Mouse (Mus musculus): ENCODE data around the gene Ctdnep1.
"Not testable (repeated sequence)": the region's sequence is repeated elsewhere in the genome, so short reads cannot be mapped to it uniquely, and the experiment has no call there.

The Ctdnep1 gene

DNA sequence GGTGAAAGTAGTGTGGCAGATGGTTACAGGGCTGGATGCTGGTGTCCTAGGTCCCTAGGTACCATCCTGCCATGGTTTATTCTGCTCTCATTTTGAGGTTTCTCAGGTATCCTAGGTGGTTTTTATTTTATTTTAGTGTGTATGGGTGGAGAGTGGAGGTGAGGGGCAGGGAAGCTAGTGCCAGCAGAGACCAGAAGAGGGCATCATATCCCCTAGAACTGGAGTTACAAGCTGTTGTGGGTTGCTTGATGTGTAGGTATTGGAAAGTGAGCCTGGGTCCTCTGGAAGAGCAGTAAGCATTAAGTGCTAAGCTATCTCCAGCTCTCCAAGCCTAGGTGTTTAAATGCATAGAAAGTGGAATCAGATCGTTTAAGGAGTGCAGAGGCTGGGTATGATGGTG, 28.7 kb upstream of the Ctdnep1 start:
- no peak for DNase-seq

DNA sequence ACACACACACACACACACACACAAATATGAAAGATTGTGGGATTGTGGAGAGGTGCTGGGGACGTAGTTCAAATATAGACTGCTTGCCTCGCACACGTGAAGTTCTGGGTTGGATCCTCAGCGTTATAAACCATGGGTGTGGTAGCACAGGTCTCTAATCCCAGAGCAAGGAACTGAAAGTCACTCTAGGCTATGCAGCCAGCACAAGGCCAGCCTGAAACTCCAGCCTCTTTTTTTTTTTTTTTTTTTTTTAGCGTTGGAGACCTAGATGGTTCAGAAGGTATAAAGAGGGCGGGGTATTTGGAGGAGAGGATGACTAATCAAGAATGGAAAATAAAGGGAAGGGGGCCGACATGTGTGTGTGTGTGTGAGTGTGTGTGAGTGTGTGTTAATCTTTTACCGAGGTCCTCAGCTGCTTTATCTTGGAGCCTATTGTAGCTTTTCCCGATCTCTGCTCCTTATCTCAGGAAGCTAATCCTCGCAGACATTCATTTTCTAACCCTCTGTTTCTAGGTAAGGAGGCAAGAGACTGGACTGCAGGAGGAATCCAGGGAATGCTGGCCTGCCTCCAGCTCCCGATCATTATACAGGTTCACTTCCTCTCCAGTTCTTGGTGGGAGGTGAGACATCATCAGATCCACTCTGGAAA, 27.6 kb upstream of the Ctdnep1 start:
- DNase-seq, result no peak

DNA sequence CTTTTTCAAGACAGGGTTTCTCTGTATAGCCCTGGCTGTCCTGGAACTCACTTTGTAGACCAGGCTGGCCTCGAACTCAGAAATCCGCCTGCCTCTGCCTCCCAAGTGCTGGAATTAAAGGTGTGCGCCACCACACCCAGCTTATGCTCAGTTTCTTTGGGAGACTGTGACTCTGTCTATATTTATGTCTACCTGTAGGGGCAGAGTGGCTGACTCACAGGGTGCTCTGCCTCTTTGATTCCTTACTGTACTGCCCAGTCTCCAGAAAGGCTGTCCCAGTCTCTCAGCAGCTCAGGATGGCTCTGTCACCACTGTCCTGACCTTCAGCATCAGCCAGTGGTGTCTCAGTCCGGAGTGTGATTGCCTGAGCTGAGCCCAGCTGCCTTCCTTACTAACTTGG, 25.3 kb upstream of the Ctdnep1 start:
- DNase-seq, result not testable (repeated sequence)

DNA sequence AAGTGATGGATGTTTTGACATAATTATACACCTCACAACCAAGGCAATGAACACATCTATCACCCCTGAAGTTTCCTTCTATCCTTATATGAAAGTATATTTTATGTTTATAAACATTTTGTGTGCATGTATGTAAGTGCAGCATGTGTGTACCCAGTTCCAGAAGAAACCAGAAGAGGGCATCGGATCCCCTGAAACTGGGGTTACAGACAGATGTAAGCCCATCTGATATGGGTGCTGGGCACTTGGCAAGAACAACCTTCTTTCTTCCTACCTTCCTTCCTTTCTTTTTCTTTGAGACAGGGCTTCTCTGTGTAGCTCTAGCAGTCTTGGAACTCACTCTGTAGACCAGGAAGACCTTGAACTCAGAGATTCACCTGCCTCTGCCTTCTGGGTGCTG, 24.7 kb upstream of the Ctdnep1 start:
- DNase-seq, result no peak

DNA sequence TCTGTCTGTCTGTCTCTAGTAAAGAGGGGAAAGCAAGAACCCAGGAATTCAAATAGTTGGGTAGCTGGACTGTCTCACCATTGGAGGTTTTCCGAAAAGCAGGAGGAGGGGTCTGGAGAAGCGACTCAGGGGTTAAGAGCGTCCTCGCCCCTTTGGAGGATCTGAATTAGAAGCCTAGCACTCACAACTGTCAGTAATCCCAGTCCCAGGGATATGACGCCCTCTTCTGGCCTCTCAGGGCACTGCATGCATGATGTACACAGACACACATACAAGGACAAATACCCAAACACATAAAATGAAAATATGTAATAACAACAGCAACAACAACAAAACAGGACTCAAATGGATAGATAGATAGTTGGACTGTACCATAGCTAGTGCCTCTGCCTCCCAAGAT, 20.3 kb upstream of the Ctdnep1 start:
- no peak for DNase-seq

DNA sequence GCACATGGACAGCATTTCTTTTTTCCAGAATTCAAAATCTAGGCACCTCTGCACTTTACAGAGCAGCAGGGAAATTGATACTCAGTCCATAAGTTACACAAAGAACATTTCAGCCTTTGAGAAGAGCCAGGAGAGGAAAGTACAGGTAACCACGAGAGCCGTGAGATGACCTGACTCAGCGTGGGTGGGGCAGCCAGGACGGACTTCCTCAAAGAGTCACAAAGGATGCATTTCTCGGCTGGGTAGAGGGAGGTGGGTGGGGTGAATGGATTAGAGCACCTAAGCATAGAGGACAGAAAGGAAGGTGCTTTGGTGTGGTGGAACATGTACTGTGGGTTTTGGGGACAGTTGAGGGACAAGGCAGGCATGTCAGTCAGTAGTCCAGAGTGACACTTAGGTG, 19.1 kb upstream of the Ctdnep1 start:
- no peak for DNase-seq

DNA sequence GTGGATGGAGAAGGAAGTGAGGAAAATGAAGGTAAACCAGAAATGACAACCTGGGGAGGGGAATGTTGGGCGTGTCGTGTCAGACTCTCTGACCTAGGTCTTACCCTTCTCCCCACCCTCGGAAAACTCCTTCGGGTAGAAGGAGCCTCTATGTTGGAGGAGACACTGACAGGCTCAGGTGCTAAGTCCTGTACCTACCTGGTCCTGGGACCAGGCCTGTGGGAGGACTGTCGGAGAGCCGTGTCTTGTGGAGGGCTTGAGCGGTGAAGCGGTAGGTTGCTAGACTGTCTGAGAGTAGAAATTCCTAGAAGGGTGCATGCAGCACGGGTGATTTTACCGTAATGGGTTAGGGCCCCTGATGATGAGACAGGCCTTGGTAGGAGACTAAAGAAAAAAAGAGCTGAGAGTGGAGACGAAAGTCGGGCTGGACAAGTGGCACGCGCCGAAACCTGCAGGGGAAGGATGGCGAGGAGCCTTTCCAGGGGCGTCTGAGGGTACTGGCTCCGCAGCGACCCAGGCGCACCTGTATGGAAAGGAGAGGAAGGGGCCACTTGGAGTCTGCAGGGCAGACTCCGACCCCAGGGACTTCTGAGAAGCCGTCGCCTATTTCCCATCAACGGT, 16.2 kb upstream of the Ctdnep1 start, which contains the start of gene Cldn7:
Gene Cldn7, plus strand, starts transcription at position 130 of the 621 bp plus-strand sequence.
- DNase-seq, result no peak

DNA sequence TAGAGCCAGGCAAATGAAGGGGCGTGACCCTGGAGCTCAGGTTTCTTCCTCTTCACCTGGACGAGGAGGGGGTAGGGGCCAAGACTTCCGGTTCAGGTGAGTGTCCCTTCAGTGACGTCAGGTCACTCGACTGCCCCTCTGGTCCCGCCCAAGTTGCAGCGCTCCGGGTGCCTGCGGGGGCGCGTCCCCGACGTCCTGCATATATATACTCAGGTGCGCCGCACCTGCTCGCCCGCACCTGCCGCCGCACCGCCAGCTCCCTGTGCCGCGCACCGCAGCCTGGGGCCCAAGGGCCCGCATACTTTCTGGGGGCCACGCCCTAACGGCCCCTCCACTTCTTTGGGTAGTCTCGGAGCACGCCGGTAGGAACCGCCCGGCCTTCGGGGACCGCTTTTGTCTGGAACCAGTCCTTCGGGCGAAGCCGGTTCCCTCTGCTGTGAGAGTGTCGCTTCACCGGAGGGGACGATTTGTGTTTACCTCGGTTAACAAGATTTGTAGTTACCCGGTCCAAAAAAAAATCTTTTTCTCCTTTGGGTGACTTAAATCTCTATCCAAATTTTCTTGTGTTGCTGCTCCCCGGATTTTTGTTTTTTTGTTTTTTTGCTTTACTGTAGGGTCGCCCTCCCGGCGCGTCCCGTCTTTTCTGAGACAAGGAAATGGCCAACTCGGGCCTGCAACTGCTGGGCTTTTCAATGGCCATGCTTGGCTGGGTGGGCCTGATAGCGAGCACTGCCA, 15.5 kb upstream of the Ctdnep1 start:
- peak; percentile 83 to 91 for DNase-seq

DNA sequence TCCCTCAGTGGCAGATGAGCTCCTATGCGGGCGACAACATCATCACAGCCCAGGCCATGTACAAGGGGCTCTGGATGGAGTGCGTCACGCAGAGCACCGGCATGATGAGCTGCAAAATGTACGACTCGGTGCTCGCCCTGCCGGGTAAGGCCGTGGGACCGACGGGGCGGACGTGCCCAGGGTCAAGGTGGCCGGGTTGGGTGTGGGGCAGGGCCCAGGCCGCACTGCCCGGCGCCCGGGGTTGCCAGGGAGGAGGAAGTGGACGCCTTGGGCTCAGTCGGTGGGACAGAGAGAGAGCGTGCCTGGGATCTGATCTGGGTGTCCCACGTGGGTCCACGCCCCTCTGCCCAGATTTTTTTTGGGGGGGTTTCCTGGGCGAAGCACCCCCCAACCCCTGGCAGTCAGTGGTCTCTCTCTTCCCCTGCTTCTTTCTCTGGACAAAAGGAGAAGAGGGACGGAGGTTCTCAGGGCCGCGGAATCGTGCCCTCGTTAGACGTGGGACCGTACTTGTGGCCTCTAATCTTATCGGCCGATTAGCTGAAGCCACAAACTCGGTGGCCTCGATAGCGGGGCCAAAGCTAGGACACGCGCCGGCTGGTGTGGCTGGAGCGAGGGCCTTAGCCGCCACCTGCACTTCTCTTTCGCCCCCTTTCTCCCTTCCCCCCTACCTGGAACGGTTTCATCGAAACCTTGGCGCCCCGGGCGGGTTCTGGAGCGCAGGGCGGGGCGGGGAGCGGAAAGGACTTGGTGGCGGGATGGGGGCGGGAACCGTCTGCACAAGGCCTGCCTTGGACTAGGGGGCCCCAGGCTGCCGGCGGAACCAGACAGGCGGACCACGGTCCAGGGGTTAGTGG, 14.7 kb upstream of the Ctdnep1 start:
- peak; percentile 66 to 75 for DNase-seq

DNA sequence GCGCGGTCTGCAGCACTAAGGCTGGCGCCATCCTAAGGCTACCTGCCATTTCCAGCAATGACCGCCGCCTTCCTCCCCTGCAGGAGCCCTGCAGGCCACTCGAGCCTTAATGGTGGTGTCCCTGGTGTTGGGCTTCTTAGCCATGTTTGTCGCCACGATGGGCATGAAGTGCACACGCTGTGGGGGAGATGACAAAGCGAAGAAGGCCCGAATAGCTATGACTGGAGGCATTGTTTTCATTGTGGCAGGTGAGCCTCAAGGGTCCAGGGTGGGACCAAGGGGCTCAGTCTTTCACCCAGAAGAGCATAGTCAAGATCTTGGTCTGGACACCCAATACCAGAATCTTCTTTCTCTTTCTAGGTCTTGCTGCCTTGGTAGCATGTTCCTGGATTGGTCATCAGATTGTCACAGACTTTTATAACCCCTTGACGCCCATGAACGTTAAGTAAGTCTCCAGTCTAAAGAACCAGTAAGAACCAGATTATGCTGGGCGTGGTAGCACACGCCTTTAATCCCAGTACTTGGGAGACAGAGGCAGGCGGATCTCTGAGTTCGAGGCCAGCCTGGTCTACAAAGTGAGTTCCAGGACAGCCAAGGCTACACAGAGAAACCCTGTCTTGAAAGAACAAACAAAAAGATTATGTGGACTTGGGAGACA, 14.0 kb upstream of the Ctdnep1 start:
- DNase-seq, result no peak

DNA sequence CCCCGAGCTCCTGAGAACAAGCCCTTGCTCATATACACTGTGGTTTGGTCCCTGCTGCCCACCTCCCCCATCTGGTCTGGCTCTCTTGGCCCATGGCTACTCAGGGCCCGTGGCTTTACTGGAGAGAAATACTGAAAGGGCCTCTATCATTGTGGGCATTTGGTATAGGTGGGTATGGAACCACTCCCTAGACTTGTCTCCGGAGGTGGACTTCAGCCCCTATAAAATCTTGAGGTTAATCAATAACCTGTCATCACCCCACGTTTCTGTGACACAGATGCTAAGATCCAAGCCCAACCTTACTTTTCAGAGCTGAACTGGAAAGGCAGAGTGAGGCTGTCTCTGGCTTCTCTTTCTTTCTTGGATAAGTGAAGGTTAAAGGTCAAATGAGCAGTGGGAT, 12.2 kb upstream of the Ctdnep1 start:
- DNase-seq, result no peak

DNA sequence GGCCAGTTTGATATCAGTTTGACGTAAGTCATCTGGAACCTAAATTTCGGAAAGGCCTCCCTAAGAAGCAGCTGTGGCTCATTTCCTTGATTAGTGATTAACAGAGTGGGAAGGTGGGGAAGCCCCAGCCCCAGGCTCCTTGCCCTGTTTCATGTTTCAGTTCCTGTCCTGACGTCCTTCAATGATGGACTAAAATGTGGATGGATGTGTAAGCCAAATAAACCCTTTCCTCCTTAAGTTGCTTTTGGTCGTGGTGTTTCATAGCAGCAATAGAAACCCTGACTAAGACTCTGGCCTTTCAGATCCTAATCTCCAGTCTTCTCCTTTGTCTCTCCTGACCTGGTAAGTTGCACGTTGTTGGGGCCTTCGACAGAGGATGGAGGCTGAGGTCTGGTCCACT, 10.7 kb upstream of the Ctdnep1 start:
- DNase-seq, result no peak

DNA sequence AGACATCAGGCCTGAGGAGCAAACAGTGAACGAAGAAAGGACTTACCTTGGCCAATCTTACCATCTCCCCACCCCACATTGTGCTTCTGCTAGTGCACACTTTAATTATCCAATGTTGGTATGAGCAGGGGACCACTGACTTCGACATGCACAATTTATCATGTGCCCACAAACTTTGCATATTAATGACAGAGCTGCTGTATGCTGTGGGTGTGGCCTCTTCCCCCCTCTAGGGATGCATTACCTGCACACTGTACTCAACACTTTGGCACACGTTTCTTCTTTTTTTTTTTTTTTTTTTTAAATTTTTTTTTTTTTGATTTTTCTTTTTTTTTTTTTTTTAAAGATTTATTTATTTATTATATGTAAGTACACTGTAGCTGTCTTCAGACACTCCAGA, 10.2 kb upstream of the Ctdnep1 start:
- DNase-seq, result no peak

DNA sequence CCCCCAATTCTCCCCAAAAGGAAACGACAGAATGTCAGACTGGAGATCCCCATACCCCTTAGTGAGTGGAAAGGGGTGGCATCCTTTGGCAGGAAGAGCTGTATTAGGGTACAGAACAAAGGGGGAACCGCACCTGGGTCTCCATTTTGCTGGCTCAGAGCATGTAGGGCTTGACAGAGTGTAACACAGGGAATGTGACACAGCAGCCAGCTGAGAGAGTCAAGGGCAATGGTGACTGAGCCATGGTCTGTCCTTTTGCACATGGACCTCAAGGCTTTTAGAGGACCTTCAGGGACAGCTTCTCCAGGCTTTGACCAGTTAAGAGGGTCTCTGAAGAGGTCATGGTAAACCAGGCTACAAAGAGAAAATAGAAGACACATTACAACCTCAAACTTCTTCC, 6.0 kb upstream of the Ctdnep1 start:
- no peak for DNase-seq

DNA sequence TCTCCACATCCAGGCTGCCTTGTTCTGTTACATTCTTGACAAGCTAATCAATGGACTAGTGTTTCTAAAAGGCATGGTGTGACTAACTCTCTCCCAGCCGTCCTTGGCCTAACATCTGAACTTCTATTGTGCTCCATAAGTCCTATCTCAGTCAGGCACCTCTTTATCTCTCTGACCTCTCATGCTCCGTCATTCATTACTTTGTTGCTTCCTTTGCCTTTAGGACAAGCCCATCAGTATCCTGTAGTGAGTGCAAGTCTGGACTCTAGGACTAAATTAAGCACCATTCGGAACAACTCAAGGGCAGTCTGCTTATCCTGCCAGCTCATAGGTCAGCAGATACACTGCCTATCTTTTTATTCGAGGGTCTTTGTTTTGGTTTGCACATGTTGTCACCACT, 4.7 kb upstream of the Ctdnep1 start:
- DNase-seq, result no peak

DNA sequence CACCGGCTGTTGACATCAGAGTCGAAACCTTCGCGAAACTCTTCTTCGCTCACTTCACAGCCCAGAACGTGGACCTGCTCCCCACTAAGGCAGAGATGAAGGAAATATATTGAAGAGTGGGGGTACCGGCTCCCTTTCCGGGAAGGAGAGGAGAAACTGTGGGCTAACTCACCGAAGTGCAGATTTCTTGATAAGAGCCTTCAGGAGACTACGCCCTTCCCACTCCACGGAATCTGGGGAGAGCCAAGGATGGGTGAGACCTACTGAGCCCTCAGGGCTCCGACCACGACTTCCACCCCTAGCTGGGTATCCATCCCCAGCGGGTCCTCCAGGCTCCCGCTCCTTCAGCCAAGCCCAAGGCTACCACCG, 1.1 kb upstream of the Ctdnep1 start:
- DNase-seq, result no peak

DNA sequence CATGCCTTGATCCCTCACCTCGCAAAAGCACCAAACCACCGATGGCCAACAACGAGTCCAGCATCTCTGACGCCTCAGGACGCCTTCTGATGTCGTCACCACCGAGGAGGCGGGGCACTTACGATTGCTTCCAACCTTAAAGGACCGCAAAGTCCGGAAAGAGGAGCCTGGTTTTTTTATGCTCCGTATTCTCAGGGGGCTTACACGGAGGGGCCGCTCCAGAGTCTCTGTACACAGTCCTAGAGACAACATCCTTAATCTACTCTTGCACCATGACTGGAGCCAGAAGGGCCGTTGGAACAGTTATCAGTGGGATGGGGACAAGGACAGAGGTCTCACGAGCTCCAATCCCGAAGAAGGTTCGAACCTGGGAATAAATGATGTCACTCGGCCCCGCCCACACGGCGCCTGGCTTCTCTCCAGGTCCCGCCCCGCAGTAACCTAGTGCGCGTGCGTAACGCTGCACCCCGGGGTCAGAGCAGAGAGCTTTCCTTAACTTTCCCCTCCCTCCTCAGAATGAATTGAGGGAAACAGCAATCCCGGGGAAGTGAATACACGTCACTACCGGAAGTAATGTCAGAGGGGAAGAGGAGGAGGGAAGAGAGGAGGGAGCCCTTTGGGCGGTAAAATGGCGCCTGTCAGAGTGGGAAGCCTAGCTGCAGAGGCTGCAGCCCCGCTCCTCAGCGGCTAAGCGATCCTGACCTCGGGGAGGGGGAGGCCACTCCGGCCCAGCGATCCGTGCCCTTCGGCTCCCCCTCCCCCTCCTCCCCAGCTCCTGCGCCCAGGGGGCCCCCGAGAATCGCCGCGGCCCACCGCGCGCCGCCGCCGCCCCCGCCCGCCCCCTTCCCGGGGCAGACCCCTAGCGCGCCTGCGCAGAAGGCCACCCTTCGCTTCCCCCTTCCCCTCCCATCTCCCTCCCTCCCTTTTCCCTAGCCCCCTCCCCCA, 488 bp upstream of the Ctdnep1 start:
- peak; percentile 98 for DNase-seq

DNA sequence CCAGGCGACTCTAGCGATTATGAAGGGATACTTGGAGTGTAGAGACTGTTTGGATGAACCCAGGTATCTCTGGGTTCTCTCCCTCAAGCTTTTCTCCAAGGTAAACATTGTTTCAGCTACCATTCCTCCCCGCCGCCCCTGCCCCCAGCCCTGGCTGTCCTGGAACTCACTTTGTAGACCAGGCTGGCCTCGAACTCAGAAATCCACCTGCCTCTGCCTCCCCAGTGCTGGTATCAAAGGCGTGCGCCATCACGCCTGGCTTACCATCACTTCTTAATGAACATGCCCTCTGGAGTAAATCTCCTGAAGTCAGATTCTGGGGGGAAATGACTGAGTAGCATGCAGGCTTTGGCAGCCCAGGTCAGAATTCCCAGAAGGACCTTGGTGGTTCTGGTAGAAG, 1.3 kb downstream of the Ctdnep1 start, which contains the start of gene Elp5:
Gene Elp5, minus strand, starts transcription at position 293 of the 400 bp plus-strand sequence.
- no peak for DNase-seq

DNA sequence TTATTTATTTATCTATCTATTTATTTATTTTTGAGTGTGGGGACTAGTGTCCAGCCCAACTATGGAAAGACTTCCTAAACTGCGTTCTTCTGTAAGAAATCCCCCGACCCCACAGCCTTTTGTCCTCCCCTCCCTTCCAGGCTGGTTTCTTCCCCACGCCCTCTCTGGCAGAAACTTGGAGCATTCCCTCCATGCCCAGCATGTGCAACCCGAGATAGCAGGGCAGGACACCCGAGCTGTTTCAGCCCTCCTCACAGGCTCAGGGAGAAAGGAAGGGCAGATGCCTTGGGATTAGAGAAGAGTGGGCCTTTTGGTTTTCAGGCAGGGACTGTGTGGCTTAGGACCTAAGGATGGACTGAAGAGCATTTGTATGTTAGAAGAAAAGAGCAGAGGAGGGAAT, 1.9 kb downstream of the Ctdnep1 start:
- DNase-seq, result no peak

DNA sequence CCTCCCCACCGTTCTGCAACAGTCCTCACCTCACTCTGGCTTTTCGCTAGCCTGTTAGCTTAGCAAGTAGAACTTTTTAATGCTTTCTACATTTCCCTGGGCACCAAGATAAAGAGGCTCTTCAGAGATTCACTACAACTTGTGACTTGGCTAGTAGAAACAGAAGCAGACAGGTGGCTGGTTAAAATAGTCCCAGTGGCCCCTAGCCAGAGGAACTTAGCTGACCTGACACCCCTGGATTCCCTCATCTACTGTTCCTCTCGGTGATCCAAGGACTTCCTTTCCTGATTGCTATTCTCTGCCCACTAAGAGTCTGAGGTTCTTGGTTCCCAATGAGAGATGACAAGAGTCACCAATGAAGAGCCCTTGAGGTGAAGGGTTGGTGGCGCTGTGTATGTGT, 2.4 kb downstream of the Ctdnep1 start:
- DNase-seq, result no peak

DNA sequence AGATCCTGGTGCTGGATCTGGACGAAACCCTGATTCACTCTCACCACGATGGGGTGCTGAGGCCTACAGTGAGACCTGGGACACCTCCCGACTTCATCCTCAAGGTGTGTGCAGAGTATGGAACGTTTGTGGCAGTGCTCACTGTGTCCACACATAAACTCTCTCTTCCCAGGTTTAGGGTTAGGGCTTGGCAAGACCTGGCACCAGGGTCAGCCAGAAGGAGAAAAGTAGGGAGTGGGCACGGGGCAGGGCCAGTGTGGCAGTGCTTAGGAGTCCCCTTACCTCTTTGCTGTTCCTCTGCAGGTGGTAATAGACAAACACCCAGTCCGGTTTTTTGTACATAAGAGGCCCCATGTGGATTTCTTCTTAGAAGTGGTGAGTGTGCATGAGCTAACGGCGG, 3.5 kb downstream of the Ctdnep1 start:
- DNase-seq, result no peak

DNA sequence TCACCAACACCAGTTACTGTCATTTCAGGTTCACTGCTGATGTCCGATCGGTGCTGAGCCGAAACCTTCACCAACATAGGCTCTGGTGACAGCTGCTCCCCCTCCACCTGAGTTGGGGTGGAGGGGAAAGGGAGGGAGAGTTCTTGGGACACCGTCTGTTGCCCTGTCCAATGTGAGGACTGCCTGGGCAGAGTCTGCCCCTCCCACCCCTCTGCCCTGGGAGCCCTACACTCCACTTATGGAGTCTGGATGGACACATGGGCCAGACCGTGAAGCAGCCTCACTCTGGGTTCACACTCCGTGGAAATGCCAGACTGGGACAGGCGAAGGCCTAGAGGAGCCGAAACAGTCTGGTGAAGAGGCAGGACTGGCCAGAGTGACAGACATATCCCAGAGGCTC, 9.0 kb downstream of the Ctdnep1 start:
- no peak for DNase-seq
